Mouse (Mus musculus) frontal cortex, adult 2 months (tissue): Measurements from ENCODE around the gene Il4i1. TPM values are rescaled to one million over a fixed set of nuclear protein-coding genes. Genes with fewer than 3 reads are reported as not detected.

Experiments used
- DNase-seq, 2 experiments: peaks; one replicate each; pipeline ENCODE4 v3.0.0; 2022; ENCODE audit warnings: low spot score in 1 of 2; ENCODE audit errors: extremely low spot score in 1 of 2
- polyA plus RNA-seq: library from polyadenylated mRNA; depleted of rRNA; stranded (reverse); fragments of >200 nt; gene quantifications from 2 replicates; pipeline ENCODE4 v1.2.3, GENCODE M21; 2012

The Il4i1 gene
- polyA plus RNA-seq, 1 experiment, result 2.2 TPM

DNA sequence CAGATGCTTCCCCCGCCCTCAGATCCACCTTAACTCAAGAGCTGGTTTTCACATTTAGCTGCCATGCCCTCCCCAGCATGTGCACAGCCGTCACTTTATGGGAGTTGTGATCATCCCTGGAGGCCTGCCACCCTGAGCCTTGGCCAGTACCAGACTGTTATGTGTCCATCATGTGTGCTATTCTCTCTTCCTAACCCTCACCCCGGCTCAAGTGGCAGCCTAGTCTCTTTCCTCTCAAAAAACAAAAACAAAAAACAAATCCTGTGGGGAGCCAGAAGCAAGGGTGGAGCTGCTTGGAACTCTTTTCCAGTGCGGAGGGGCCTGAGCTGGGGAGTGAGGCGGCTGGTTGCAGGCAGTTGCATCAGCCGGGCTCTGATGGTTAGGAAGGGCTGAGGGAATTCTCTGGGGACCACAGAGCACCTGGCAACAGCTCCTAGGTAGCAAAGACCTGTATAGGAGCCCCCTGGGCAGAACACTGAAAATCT, 2.6 kb downstream of the Il4i1 start:
- DNase-seq, result no peak

DNA sequence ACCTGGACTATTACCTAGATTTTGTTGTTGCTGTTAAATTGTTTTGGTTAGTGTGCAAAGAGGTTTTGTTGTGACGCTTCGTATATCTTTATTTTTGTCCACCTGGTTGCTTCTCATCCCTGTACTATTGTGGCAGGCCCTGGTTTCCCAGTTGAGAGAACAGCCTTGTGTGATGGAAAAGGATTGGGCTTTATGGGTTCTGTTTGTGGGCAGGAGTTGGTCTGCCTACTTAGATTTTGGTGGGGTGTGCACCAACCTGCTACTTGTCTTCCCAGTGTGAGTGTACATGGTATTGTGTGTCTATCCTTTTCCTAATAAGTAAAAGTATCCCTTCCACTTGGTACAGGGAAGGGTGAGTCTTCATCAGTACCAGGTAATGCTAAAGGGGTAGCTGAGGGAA, 3.2 kb downstream of the Il4i1 start:
- no peak for DNase-seq

DNA sequence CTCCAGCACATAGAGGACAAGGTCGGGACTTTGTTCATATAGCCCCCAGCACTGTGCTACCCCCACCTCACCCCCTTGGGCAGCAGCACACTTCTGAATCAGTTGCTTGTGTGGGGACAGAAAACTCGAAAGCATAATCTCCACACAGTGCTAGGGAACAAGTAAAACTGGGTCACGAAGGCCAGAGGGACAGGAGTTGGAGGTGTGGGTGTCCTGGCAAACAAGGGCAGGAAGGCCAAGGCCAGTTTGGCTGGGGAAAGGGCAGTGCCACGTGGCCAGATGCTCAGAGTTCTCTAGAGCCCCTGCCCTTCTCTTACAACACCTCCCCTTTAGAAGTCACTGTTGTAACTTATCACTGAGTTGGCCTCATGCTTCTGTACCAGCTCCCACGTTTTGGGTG, 3.7 kb downstream of the Il4i1 start:
- no peak for DNase-seq

DNA sequence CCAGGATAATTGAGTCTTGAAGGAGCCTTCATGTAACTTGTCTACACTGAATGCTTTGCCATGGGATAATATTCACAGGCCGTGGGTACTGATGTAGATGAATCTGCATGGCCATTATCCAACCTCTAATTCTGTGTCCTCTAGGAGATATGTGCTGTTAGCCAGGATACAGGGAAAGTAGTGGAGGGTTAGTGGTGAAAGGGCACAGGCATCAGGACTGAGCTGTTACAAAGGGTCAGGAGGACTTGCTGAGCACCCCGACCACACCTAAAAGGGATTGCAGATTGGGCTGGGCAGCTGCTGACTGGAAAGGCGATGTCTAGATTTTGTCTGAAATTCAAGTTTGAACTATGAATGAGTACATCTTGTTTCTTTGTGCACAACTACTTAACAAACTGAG, 4.3 kb downstream of the Il4i1 start:
- no peak for DNase-seq

DNA sequence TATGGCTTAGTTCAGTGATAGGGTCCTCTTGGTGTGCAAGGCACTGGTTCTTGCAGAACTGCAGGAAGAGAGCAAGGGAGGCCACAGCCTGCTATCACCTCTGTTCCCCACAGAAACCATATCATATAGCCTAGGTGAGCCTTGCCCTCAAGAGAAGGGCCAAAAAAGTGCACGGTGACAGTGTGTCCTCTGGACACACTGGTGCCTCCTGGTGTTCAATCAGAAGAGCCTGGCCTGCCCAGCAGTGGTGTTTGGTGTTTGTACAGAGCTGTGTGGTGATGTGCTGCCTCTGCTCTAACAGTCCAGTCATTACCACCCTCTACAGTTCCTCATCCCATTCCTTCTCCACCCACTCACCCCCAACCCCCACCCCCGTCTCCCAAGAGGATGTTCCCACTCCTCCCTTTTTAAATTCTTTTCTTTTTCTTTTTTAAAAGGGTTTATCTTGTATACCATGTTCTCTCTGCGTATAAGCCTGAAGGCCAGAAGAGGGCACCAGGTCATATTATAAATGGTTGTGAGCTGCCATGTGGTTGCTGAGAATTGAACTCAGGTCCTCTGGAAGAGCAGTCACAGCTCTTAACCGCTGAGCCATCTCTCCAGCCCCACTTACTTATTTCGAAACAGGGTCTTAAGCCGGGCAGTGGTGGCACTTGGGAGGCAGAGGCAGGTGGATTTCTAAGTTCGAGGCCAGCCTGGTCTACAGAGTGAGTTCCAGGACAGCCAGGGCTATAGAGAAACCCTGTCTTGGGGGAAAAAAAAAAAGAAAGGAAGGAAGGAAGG, 5.7 kb downstream of the Il4i1 start:
- peak in 1 of 2 experiments; percentile 0 for DNase-seq

DNA sequence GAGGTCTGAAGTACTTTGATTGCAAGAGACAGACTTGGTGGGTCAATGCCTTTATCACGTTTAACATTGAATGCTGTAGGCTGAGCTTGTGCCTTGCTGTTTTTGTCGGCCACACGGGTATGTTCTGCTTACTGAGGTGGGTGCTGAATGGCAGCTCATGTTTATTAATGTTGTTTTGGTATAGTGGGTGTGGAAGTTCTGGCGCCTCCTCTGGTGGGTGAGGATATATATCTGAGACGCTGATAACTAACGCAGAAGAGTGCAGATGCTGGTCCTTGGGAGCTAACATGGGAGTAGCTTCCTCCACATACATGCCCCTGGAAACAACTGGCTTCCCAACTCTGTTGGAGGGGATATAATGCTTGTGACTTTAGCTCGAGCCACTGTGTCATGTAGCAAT, 7.2 kb downstream of the Il4i1 start:
- peak in 1 of 2 experiments; percentile 2 for DNase-seq

DNA sequence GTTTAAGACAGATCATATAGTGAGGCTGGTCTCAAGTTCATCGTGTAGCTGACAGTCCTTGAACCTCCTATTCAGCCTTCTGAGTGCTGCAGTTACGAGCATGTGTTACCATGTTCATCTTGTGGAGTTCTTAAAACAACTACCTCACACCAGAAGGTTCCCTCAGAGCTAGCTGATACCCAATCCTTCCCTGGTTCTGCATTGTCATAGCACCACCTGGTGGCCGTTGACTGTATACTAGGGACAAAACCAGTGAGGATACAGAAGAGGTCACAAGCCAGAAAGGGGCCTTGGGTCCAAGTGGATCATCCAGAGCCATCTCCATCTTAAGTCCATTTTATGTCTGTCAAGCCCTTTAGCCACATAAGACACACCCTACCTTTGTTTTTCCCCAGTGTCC, 8.7 kb downstream of the Il4i1 start:
- DNase-seq, result peak in 1 of 2 experiments; percentile 90

DNA sequence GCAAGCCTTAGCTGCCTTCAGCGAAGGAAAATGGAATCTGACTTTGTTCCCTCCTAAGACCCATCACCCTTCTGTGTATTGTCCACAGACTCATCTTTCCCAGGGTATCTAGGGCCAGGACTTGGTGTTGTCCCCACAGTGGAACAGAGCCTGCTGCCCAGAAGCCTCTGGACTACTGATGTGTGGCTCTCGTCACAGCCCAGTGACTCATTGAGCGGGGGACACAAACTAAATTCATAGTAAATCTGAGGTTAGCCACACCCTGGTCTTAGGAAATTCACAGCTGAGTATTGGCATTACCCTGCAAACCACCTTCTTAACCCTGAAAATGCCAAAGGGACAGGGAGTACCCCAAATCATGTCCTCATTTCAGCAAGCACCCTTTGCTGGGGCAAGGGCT, 10.6 kb downstream of the Il4i1 start:
- no peak for DNase-seq

DNA sequence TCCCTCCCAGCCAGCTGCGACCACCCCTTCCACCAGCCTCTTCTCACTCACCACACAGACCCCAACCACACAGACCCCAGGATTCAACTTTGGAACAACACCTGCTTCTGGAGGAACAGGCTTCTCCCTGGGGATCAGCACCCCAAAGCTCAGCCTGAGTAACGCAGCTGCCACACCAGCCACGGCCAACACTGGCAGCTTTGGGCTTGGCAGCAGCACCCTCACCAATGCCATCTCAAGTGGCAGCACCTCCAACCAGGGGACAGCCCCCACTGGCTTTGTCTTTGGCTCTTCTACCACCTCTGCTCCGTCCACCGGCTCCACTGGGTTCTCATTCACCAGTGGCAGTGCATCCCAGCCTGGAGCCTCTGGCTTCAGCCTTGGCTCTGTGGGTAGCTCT, 12.5 kb downstream of the Il4i1 start:
- DNase-seq, result no peak

DNA sequence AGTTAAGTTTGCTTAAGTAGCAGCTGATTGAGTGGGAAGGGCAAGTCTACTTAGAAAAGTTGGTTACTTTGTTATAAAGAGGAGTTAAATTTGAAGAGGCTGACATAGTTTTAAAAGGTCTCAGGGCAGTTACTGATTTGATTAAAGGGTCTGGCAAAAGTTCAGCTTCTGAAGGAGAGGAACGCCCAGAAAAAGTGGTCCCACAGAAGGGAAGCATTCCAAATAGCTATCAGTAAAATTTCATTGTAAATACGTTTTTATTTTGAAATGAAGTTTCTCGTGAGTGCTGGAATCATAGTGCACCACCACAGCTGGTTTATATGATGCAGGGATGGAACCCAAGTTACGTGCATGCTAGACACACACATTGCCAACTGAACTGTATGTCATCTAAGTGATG, 16.6 kb downstream of the Il4i1 start:
- DNase-seq, result no peak

DNA sequence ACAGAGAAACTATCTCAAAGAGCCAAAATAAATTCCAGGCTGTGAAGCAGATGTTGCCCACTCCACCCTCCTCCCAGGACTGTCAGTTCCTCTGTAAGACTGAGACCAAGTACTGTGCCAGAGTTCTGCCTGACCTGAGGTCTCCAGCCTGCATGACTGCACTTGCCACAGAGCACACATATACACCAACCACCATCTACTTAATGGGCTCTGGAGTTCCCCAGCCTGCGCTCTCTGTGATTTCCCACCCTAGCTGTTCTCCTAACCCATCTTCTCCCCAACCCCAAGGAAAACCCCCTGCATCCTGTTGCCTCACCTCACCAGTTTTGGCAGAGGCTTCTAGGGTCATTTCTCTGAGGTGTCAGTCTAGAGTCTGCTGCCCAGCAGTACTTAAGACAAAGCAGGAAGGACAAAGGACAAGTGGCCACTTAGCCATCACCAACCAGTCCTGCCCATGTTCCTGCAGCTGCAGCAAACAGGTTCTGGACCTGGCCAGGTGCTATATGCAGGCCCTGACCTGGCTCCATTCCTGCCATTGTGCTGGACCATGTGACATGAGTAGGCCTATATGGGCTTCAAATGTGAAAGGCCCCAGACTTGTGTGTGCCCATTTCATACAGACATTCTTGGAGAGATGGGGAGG, 19.3 kb downstream of the Il4i1 start:
- DNase-seq, result no peak

DNA sequence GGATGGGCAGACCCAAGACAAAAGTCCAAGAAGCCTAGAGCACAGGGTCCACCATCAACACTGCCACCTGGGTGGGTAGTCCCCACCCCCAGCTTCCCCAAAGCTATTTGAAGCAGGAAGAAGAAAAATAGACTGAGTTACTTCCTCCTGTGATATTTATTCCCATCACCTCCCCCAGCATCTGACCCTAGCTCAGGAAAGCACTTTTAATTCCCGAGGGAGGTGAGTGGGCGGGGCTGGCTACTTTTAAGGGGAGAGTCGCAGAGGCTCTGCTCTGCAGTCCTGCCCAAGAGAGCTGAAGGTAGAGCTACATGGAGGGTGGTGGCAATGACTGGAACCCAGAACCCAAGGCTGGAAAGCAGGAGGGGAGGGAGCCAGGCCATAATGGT, 19.8 kb downstream of the Il4i1 start:
- no peak for DNase-seq

DNA sequence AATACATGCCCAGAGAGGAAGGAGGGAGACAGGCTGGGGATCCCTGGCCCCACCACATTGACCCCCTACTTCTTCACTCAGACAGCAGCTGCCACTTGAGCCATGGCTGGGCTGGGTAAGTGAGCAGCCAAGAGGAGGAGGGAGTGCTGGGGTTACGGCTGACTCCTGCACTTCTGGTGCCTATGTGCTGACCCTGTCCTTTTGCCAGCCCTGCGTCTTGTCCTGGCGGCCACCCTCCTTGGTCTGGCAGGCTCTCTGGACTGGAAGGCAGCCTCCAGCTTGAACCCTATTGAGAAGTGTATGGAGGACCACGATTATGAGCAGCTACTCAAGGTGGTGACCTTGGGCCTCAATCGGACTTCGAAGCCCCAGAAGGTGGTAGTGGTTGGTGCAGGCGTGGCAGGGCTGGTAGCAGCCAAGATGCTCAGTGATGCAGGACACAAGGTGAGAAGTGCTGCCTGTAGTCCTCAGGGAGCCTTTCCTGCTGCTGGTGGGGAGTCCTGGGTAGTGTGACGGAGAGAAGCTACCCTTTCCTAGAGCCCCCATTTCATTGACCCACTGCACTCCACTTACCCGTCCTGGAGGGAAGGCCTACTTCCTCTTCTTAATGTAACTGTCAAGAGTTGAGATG, 20.4 kb downstream of the Il4i1 start:
- DNase-seq, result no peak

DNA sequence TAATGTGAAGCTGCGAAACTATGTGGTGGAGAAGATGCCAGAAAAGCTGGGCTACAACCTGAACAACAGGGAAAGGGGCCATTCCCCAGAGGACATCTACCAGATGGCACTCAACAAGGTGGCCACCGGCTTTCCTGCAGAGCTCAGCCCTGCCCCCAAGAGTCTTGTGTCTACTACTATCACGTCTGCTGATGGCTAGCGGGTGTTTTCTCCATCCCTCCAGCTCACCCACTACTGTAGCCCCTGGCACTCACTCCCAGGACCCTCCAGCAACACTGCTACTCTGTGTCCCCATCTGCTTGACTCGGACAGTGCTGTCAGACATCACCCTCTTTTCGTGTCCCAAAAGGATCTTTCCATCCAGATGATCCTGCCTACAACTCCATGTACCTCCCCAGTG, 21.9 kb downstream of the Il4i1 start:
- no peak for DNase-seq

DNA sequence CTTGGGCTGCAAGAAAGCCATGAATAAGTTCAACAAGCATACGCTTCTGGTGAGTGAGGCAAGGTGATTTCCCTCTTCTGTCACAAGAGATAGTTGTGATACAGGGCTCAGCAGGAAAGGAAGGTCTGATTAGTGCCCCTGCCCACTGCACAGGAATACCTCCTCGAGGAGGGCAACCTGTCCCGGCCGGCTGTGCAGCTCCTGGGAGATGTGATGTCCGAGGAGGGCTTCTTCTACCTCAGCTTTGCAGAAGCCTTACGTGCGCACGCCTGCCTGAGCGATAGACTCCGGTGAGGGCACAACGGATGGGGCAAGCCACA, 22.9 kb downstream of the Il4i1 start:
- no peak for DNase-seq

DNA sequence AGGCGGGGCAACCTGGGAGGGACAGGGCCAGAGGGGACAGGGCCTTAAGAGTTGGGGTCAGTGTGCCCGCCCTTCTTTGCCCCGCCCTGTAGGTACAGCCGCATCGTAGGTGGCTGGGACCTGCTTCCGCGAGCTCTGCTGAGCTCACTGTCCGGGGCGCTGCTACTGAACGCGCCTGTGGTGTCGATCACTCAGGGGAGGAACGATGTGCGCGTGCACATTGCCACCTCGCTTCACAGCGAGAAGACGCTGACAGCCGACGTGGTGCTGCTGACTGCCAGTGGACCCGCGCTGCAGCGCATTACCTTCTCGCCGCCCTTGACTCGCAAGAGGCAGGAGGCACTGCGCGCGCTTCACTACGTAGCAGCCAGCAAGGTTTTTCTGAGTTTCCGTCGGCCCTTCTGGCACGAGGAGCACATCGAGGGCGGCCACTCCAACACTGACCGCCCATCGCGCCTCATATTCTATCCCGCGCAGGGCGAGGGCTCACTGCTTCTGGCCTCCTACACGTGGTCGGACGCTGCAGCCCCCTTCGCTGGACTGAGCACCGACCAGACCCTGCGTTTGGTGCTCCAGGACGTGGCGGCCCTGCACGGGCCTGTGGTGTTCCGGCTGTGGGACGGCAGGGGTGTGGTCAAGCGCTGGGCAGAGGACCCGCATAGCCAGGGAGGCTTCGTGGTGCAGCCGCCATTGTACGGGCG, 23.5 kb downstream of the Il4i1 start:
- peak in 1 of 2 experiments; percentile 57 for DNase-seq

DNA sequence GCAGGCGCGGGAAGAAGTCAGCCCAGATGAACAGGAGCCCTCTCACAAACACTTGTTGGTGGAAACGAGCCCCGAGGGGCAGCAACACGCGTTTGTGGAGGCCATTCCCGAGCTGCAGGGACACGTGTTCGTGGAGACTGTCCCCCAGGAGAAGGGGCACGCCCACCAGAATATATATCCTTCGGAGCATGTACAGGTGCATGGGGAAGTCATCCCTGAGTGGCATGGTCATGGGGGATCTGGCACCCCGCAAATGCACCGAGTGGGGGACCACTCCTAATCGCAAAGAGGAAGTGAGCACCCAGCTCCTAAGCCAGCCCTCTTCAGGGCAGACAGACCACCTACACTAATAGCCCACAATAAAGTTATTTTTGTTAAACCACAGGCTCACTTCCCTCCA, 24.2 kb downstream of the Il4i1 start:
- no peak for DNase-seq

DNA sequence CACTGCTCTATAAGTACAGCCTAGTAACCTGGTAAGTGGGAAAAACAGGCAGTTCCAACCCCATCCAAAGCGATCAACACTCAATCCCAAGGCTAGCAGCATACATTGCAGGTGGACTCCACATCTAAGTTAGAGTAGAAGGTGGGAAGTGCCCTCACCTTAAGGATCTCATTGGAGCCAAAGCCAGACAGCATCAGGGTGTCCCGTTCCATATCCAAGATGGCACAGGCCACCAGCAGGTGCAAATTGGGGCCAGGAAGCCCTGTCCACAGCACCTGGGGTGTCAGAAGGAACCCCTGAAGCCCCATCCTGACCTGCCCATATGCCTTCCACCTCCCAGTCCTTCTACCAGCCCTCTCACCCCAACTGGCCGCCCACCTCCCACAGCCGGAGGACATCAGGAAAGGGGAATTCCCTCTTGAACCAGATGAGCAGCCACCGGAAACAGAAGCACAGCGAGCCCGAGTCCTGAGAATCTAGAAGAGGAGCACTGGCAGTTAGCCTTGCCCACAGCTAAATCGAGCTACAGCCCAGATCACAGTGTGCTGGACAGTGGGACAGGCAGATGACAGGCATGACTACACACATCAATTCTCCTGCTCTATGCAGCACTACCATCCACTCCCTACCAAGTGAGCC, 25.8 kb downstream of the Il4i1 start:
- DNase-seq, result no peak

DNA sequence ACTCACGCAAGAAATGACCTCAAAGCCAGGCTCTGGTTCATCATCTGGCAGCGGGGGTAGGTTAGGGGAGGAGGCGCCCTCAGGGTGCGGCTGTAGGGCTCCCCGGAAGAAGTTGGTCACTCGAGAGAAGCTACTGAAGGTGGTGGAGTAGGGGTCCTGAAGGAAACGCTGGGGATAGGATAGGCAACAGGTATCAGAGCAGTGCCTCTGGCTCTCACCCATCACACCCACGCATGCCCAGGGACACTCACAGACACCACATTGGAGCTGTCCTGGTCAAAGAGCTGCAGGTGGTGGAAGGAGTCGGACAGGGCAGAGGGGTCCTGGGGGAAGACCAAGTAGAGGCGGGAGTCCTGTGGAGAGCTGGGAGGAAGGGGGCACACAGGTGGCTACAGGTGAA, 28.8 kb downstream of the Il4i1 start:
- no peak for DNase-seq

DNA sequence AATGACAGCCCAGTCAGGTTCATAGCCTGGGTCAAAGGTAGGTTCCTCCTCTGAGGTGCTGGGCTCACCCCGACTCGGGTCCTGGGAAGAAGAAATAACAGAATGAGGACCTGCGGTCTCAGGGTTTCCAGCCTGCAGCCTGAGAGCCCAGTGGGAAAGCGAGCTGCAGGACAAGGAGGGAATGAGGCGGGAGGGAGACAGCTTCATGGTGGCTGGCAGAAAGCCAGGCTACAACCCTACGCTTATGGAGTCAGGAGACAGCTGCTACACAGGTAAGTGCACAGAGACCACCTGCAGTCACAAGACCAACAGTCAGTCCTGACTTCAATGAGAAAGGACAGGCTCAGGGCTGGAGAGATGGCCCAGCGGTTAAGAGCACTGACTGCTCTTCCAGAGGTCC, 30.6 kb downstream of the Il4i1 start:
- no peak for DNase-seq

DNA sequence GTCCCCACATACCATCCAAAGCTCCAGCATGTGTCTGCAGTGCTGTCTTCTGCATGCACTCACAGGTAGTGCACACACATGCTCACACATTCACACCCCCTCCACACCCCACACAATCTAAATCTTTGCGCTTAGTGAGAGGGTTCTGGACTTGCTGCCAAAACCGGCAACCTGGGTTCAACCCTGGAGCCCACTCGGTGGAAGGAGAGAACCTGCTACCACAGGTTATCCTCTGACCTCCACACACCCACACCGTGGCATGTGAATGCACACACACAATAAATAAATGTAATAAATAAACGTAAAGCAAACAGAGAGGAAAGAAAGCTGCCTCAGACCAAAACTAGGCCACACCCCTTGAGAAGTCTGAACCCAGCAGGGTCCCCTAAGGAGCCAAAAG, 31.6 kb downstream of the Il4i1 start:
- DNase-seq, result no peak
